Mouse (Mus musculus): Measurements from ENCODE around the gene Rab3c.

GRCm38 (mm10) chr13:110275471-110275870 is 5.3 kb downstream of the Rab3c start:
- TF ChIP-seq CTCF (IDR thresholded peaks at IDR 0.05; ENCODE audit: borderline replicate concordance, insufficient read depth, low read length) (no peak), POLR2A (IDR thresholded peaks at IDR 0.05; ENCODE audit: low read depth, low read length) (no peak)
